Mouse (Mus musculus): ENCODE results near the gene Eef2k.

Eef2k gene

DNA sequence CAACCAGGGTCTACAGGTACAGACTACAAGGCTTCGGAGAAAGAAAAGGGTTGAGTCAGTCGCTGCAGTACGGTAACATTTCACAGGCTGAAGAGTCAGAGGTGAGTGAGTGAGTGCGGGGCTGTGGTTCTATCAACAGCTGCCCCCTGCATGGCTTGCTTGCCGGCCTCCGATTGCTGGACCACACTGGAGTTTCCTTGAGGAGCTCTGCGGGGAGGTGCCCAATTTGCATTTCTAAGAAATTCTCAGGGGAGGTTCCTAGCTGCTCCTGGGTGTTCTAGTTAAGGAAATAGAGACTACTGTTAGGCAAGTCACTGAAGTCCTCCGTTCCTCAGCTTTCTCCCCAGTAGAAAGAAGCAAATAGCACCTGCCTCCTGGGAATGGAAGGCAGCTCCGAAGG lies 2.1 kb downstream of the Eef2k start:
- DNase-seq, result no peak

DNA sequence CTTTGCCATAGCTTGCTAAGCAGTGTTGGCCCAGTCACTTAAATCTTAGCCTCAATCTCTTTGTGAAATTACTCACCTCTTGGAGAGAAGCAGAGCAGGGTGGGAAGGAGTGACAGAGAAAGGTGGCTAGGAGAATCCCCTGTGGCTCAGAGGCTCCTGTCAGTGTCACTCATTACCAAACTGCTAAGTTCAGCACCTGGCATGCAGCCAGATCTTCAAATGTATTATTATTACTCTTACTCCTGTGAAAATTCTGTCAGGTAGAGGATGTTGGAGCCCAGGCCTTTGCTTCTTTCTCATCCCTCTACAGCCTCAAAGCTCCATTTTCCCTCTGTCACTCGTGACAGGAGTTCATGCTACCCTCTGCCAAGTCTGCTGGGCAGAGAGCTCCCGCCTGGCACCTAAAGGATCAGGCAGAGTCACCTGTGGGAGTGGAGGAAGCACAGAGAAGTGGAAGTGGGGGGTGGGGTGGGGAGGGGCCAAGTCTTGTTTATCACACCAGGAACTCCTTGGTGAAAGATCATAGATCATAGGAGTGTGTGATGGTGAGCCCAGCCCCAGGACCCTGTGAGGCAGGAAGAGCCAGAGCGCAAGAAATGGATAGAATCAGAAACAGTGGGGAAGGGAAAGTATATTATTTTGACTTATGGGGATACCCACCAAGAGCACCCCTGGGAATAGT lies 6.3 kb downstream of the Eef2k start:
- DNase-seq, result no peak

- DNase-seq, result no peak
These were observed 7.5 kb downstream of the Eef2k start for GRCm38 (mm10) chr7:120850165-120850564.

GRCm38 (mm10) chr7:120859854-120860253 lies 17.2 kb downstream of the Eef2k start:
- DNase-seq, result no peak

DNA sequence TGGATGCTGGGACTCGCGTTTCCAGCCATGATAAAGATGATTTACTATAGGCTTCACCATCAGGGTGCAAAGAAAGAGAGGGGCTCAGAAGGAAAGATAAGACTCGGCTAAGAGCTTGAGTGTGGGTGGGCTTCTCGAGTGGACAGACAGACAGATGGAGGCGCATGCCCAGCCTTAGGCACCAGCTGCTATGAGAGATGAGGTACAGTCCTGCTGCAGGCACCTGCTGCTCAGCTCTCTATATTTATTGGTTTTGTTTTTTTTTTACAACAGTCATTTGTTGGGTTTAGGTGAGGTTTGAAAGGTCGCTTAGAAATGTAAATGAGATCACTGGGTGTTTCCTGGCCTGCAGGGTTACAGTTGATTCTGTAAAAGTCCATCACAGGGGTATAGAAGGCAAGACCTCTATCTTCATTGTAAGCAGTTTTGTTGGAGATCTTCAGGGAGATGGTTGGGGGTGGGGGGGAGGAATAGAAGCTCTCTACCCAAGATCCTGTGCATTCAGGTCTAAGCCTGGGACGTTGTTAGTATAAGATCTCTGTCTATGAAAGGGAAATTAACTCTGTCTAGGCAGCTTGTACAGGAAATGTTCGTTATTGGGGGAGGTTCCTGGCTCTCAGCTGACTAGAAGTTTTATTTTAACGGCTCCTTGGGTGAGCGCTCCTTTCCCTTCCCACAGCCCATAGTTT lies 18.3 kb downstream of the Eef2k start:
- DNase-seq, result no peak

- DNase-seq, result no peak
These were observed 18.9 kb downstream of the Eef2k start for GRCm38 (mm10) chr7:120861488-120862047.

DNA sequence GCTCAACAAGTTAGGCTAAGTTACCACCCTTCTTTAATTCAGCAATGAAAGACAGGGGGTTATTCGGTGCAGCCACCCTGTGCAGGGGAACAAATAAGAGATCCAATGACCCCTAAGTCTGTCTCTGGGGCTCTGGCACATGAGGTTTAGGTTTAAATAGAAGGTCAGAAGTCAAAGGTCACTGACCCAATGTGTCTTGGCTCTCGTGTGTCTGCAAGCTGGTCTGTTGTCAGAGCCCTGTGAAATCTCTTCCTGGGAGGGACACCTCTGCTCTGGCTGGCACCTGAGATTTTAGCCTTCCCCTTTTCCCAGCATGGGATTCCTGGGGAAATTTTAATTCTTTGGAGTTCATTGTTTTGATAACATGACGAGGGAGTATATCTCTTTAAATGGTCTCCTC lies 19.6 kb downstream of the Eef2k start:
- no peak for DNase-seq

DNA sequence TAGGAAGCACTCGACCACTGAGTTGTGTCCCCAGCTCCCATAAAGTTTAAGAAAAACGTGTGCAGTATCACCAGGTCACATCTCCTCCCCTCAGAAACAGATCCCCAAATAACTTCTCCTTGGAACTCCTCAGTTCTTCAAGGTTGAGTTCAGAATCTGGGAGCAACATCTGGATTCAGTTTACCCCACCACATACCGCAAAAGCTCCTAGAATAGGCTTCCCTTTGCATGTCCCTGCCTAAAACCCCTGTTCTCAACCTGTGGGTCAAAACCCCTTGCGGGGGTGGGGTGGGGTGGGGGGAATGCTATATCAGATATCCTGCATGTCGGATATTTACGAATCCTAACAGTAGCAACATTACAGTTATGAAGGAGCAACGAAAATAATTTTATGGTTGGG lies 20.0 kb downstream of the Eef2k start:
- DNase-seq, result no peak

DNA sequence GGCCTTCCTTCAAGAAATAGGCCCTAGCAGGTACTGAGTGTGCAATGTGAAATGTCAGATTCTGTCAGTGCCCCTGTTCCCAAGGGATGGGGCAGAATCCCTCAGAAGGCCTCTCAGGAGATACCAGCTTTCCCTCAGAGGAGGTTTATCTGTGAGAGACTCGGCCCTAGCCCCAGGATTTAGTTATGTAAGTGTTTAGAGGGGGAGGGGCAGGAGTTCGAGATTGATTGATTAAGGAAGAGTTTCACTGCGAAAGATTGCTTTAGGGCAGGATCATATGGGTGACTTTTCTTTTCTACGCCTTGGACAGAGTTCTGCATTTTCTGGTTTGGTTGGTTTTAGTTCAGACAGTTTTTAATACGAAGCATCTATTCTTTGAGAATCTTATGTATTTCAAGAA lies 20.8 kb downstream of the Eef2k start:
- no peak for DNase-seq

DNA sequence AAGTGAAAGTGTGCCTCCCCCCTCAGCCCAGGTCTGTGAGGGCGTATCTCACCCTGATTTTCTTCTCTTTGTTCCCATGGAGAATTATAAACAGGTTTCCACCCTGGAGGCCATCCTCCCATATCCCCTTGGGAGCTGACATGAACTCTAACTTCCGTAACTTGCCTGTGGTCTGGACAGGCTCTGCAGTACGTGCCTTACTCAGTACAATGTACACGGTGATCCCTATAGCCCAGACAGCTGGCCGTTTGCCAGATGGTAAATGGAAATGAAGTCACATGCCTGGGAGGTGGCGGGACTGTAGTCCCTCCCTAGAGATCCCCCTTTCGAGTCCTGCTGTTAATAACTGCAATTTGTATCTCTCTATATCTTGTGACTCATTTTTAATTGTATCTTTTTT lies 22.5 kb downstream of the Eef2k start:
- peak in 1 of 2 experiments; percentile 36 for DNase-seq

DNA sequence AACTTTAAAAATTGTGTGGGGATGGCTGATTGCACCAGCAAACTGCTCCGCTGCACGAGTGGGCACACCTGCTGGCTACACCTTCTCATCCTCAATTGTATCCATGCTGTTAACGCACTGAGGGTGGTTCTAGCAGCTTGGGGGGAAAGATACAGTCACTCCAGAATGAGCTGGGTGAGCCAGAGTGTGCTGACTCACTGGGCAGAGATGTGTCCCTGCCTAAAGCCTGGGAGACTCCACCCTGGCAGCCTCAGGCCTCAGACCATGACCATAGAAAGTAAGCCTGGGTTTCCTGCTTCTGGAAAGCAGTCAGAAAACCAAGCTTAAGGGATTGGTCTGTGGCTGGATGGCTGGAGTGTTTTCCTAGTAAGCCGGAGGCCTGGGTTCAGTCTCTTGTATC lies 23.2 kb downstream of the Eef2k start:
- no peak for DNase-seq

GRCm38 (mm10) chr7:120866684-120867083 lies 24.1 kb downstream of the Eef2k start:
- DNase-seq, result no peak

GRCm38 (mm10) chr7:120867720-120868119 lies 25.1 kb downstream of the Eef2k start:
- DNase-seq, result no peak

- no peak for DNase-seq
These were observed 27.3 kb downstream of the Eef2k start for GRCm38 (mm10) chr7:120869883-120870282.

DNA sequence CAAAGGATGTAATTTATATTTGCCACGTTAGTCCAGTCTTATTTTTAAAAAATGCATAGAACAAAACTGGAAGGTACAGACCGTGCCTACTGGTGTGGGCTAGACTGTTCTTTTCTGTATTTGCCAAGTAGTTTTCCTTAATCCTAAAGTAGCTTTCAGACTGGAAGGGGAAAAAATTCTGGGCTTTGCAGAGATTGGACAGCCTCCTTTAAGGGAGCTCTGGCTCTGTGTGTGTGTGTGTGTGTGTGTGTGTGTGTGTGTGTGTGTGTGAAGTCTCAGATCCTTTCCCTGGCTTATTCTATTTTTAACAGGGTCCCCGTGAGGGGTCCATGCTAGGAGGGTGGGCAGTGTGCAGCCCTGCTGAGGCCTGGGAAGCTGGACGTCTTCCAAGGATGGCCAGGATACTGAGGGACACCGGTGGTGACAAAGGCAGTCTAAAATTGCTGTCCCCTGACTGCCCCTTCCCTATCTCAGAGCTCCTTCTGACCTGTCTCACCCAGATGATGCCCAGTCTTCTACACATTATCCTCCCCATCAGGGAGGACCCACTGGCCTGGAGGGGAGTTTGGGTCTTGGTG lies 27.9 kb downstream of the Eef2k start:
- peak in 1 of 2 experiments; percentile 39 for DNase-seq

- no peak for DNase-seq
These were observed 30.5 kb downstream of the Eef2k start for GRCm38 (mm10) chr7:120873083-120873482.

DNA sequence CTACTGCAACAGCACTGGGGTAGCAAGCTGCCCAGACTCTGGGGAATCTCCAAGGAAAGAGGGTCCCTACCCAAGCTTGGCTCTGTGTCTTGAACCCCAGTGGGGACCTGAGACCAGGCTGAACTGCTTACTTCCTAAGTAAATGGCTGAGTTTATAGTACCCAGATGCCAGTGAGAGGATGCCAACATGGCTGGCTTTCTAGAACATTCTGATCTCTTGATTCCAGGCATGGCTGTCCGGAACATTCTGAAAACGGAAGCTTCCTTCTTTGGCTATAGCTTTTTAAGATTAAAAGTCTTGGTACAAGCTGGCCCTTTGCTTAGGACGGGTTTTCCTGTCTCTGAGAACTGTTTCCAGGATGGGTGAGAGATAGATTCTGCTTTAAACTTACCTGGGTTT lies 31.4 kb downstream of the Eef2k start:
- no peak for DNase-seq

DNA sequence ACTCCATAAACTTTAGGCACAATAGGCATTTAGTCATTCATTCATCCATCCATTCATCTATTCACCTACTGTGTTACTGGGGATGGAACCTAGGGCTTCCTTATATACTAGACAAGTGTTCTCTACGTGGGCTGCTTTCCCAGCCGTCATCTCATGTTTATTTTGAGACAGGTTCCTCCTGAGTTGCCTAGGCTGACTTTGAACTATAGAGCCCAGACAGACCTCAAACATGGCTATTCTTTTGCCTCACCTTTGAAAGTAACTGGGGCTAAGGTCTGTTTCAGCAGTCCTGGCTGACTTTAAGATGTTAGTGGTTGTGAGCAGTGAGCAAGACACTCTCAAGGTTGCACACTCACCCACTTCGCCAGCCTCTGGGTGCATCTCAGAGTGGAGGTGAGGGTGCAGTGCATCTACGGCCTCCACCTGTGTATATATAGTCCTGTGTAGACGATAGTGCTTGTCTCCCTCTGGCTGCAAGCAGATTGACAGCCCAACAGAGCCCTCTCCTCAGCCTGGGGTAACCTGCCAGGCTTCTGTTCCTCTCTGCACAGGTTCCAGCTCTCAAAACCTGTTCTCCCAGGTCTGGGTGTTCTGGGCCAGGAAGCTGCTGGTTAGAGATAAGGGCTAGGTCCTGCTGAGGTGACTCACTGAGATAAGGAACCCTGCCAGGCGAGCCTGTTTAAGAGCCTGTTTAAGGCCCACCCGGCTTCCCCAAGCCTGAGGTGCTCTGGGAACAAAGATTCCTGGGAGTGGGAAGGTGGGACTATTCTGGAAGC lies 32.3 kb downstream of the Eef2k start:
- no peak for DNase-seq

GRCm38 (mm10) chr7:120875540-120876388 lies 33.1 kb downstream of the Eef2k start:
- no peak for DNase-seq

- DNase-seq, result peak; percentile 40 to 63
These were observed 35.6 kb downstream of the Eef2k start for GRCm38 (mm10) chr7:120878271-120878670.

GRCm38 (mm10) chr7:120879972-120880371 lies 37.3 kb downstream of the Eef2k start:
- no peak for DNase-seq

- DNase-seq, result no peak
These were observed 38.1 kb downstream of the Eef2k start for GRCm38 (mm10) chr7:120880770-120881169.
